Mouse (Mus musculus) embryonic fibroblast, embryonic 13.5 days (primary cell): ENCODE measurements around the gene Prr18. TPM values are rescaled to one million over a fixed set of nuclear protein-coding genes. Genes with fewer than 3 reads are reported as not detected.
A peak's percentile ranks its signal among the peaks of the same experiment; 100 is the strongest.

ENCODE experiments used
- H3K27ac ChIP-seq: 2 replicates; pipeline ENCODE4 v1.5.1; 2012; ENCODE audit warnings: low read length, control low read depth, inconsistent platforms; ENCODE audit not compliant: insufficient read depth
- H3K4me1 ChIP-seq: 2 replicates; pipeline ENCODE4 v1.6.1; 2011; ENCODE audit warnings: low read length; ENCODE audit not compliant: control insufficient read depth, insufficient read depth
- H3K4me3 ChIP-seq: 2 replicates; pipeline ENCODE4 v1.5.1; 2011; ENCODE audit warnings: mild to moderate bottlenecking, control low read depth, low read length; ENCODE audit not compliant: insufficient read depth
- CTCF ChIP-seq: IDR thresholded peaks from 2 replicates; pipeline ENCODE4 v1.5.1; 2011; ENCODE audit warnings: mild to moderate bottlenecking, control low read depth, low read length, moderate library complexity, borderline replicate concordance; ENCODE audit not compliant: insufficient read depth
- POLR2A ChIP-seq: IDR thresholded peaks from 2 replicates; pipeline ENCODE4 v1.6.1; 2011; ENCODE audit warnings: low read depth, mild to moderate bottlenecking, control low read depth, low read length, moderate library complexity
- polyA plus RNA-seq: library from polyadenylated mRNA; stranded (reverse); fragments of >200 nt; gene quantifications from 2 replicates; pipeline ENCODE4 v1.2.4, GENCODE M21; 2011; ENCODE audit warnings: low read depth; ENCODE audit not compliant: missing spikeins, insufficient read length

The Prr18 gene
- polyA plus RNA-seq, 1 experiment, result not detected

DNA sequence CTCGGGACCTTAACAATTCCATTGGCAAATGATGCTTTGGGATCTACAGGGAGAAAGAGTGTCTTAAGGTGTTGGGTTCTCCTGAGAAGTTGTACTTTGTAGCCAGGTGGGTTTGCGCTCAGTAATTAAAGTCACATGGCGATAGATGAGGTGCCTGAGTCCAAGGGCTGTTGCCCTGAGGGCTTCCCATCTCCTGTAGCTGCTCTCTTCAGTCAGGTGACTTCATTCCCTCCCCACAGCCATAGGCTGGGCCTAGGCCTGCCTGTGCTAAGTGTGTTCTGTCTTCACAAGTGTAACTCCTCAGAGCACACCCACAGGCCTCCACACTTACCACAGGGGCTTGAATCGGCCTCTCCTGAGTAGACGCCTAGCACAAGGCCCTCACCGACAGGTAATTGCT lies 20.2 kb downstream of the Prr18 start:
- no peak overlapping the region for H3K27ac ChIP-seq
- H3K4me3 ChIP-seq, result no peak overlapping the region
- no peak for TF ChIP-seq POLR2A
- TF ChIP-seq CTCF, result no peak
- no peaks in the 10 kb centered on the region for H3K4me1 ChIP-seq

- TF ChIP-seq POLR2A (no peak), CTCF (no peak)
- Histone ChIP-seq H3K4me1 (no peaks in the 10 kb centered on the region), H3K27ac (no peak overlapping the region), H3K4me3 (no peak overlapping the region)
Measured at GRCm38 (mm10) chr17:8360876-8361275, 23.6 kb downstream of the Prr18 start.

GRCm38 (mm10) chr17:8361281-8362103 lies 24.2 kb downstream of the Prr18 start:
- Histone ChIP-seq H3K27ac (no peak overlapping the region), H3K4me3 (no peak overlapping the region), H3K4me1 (no peaks in the 10 kb centered on the region)
- TF ChIP-seq CTCF (no peak), POLR2A (no peak)

- Histone ChIP-seq H3K27ac (no peak overlapping the region), H3K4me1 (no peaks in the 10 kb centered on the region), H3K4me3 (no peak overlapping the region)
Measured at GRCm38 (mm10) chr17:8367514-8368480, 30.5 kb downstream of the Prr18 start.

GRCm38 (mm10) chr17:8368570-8368969 lies 31.3 kb downstream of the Prr18 start:
- Histone ChIP-seq H3K4me3 (no peak overlapping the region), H3K4me1 (no peaks in the 10 kb centered on the region), H3K27ac (no peak overlapping the region)
- no peak for TF ChIP-seq POLR2A
- TF ChIP-seq CTCF, result no peak

More at GRCm38 (mm10) chr17:8367514-8368480, 30.5 kb downstream of the Prr18 start:
- no peak for TF ChIP-seq POLR2A
- TF ChIP-seq CTCF, result no peak

GRCm38 (mm10) chr17:8369171-8369570 lies 31.9 kb downstream of the Prr18 start:
- TF ChIP-seq POLR2A (no peak), CTCF (no peak)
- H3K4me3 ChIP-seq, result no peak overlapping the region
- H3K4me1 ChIP-seq, result no peaks in the 10 kb centered on the region
- H3K27ac ChIP-seq, result no peak overlapping the region

DNA sequence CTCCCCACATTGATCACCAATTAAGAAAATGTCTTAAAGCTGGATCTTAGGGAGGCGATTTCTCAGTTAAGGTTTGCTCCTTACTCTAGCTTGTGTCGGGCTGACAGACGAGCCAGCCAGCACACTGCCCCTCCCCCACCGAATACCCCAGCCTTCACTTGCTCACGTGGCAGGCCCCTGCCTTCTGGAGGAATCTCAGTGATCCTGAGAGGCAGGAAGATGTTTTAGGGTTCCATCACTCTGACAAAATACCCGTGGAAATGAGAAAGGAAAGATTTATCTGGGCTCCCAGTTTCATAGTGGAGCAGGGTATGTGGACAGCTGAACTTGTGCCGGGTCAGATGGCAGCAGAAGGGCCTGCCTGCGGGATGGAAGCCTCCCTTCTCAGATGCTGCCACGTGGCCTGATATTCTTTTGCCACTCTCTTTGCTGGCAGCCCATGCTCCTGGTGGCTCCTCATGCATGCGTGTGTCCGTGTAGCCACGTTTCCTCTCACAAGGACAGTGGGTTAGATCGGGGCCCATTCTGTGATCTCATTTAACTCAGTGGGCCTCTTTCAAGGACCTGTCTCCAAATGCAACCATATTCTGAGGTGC lies 33.5 kb downstream of the Prr18 start:
- no peaks in the 10 kb centered on the region for H3K4me1 ChIP-seq
- TF ChIP-seq CTCF, result no peak
- no peak for TF ChIP-seq POLR2A
- no peak overlapping the region for H3K4me3 ChIP-seq
- no peak overlapping the region for H3K27ac ChIP-seq

- Histone ChIP-seq H3K27ac (no peak overlapping the region), H3K4me3 (peak overlapping the region; percentile 8; the same call in 1 of the 2 replicates), H3K4me1 (no peaks in the 10 kb centered on the region)
- TF ChIP-seq CTCF, result no peak
- peak; percentile 56; the same call in 1 of the 2 replicates for TF ChIP-seq POLR2A
Measured at GRCm38 (mm10) chr17:8371834-8372233, 34.6 kb downstream of the Prr18 start.

GRCm38 (mm10) chr17:8372286-8373046 lies 35.2 kb downstream of the Prr18 start:
- no peak overlapping the region for H3K27ac ChIP-seq
- peak overlapping the region; percentile 8; the same call in 1 of the 2 replicates for H3K4me3 ChIP-seq
- no peaks in the 10 kb centered on the region for H3K4me1 ChIP-seq
- peak; percentile 55; the same call in 1 of the 2 replicates for TF ChIP-seq CTCF
- TF ChIP-seq POLR2A, result no peak
